Mouse (Mus musculus): ENCODE data around the gene 5730596B20Rik. TPM values are rescaled to one million over a fixed set of nuclear protein-coding genes. Genes with fewer than 3 reads are reported as not detected.

5730596B20Rik gene
- polyA plus RNA-seq, 1 experiment from 2014 or later = 3.4 TPM

DNA sequence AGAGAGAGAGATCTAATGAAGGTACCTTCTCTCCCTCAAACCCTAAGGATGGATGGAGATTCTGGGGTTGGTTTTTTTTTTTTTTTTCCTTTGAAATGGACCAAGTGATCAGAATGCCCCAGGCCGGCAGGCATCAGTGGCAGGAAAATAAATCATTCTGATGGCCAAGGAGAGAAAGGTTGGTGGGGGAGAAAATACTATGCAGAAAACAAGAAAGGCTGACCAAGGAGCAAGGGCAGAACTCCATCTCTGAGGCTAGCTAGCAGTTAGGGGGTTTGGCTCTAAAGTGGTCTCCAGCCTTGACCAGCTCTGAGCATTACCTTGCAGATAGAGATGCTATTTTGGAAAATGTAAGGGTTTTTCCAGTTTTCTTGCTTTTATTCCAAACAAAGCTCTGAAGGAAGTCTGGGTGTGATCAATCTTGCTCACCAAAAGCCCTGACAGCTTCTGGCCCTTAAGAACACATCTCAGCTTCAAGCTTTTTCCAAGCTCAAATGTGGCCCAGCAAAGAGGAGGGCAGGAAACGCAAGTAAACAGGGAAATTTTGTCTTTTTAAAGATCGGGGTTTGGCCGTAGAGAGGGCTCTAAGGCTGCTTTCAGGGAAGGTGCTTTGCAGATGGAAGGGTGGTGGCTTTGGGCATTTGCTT, 10.7 kb upstream of the 5730596B20Rik start:
- peaks cover 3% of the 10 kb centered on the region for H3K4me1 ChIP-seq (ENCODE audit: control insufficient read depth, insufficient read depth, low read depth, low read length)
- H3K4me2 ChIP-seq (ENCODE audit: low read length) = peak overlapping the region; percentile 80
- 4% methylated on average over 4 of the region's 4 CpGs for WGBS

DNA sequence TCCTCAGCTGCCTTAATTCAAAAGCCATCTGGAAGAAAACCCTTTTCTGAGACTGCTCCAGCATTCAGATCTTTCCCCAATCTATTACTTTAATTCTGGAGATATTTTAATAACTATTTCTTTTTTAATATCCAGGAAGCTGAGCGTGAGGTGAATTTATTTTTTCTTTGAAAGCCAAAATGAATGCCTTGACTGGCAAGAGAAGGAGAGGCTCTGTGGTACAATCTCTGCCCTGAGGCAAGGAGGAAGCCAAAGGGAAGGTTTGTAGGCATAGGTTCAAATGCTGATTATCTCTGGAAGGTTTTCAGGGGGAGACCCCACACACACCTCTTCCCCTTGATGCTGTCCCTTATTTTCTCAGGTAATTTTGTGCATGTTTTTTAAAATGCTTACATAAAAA, 10.1 kb upstream of the 5730596B20Rik start:
- WGBS = 17% methylated on average over 1 of the region's 1 CpGs
- Histone ChIP-seq H3K36me3 (ENCODE audit: control insufficient read depth, insufficient read depth, low read length) (no peaks in the 10 kb centered on the region), H3K27me3 (replicated peaks; ENCODE audit: control insufficient read depth, insufficient read depth, low read length) (peaks cover 10% of the 10 kb centered on the region), H3K27ac (ENCODE audit: low read depth, low read length) (peak overlapping the region; percentile 97), H3K4me3 (ENCODE audit: low read length) (peak overlapping the region; percentile 57), H3K4me2 (ENCODE audit: low read length) (peak overlapping the region; percentile 80), H3K4me1 (ENCODE audit: control insufficient read depth, insufficient read depth, low read depth, low read length) (peaks cover 7% of the 10 kb centered on the region), H3K9ac (ENCODE audit: low read depth, low read length) (peak overlapping the region; percentile 83), H3K9me3 (ENCODE audit: control insufficient read depth, low read length) (no peaks in the 10 kb centered on the region)
- no peak for ATAC-seq

More for the DNA sequence above, 10.7 kb upstream of the 5730596B20Rik start:
- H3K4me3 ChIP-seq (ENCODE audit: low read length) = peak overlapping the region; percentile 57
- H3K9me3 ChIP-seq (ENCODE audit: control insufficient read depth, low read length) = no peaks in the 10 kb centered on the region
- H3K9ac ChIP-seq (ENCODE audit: low read depth, low read length) = peak overlapping the region; percentile 83
- ATAC-seq = no peak
- H3K27ac ChIP-seq (ENCODE audit: low read depth, low read length) = peak overlapping the region; percentile 97
- no peaks in the 10 kb centered on the region for H3K36me3 ChIP-seq (ENCODE audit: control insufficient read depth, insufficient read depth, low read length)
- peaks cover 6% of the 10 kb centered on the region; the same call in 1 of the 2 replicates for H3K27me3 ChIP-seq (replicated peaks; ENCODE audit: control insufficient read depth, insufficient read depth, low read length)

DNA sequence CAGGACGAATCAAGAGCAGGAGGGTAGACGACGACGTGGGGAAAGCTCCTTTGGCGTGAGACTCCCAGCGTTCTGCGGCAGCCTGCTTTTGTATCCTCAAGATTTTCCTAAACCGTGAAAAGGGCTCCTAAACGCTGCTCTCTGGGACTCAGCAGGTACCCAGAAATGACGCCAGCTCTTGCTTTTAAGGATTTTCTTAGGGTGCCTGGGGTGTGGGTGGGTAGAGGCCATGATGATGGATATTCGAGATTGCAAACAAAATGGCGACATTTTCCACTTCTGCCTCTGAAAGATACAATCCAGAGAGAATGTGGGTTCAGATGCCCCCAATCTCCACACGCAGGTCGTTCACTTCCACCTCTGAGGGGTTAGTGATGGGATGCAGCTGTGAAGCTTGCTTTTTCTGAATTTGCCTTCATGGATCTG, 9.5 kb upstream of the 5730596B20Rik start:
- Histone ChIP-seq H3K36me3 (ENCODE audit: control insufficient read depth, insufficient read depth, low read length) (no peaks in the 10 kb centered on the region), H3K27ac (ENCODE audit: low read depth, low read length) (peak overlapping the region; percentile 97), H3K9me3 (ENCODE audit: control insufficient read depth, low read length) (no peaks in the 10 kb centered on the region), H3K27me3 (replicated peaks; ENCODE audit: control insufficient read depth, insufficient read depth, low read length) (peaks cover 10% of the 10 kb centered on the region), H3K4me1 (ENCODE audit: control insufficient read depth, insufficient read depth, low read depth, low read length) (peaks cover 8% of the 10 kb centered on the region), H3K9ac (ENCODE audit: low read depth, low read length) (peak overlapping the region; percentile 53), H3K4me2 (ENCODE audit: low read length) (peak overlapping the region; percentile 80), H3K4me3 (ENCODE audit: low read length) (peak overlapping the region; percentile 57)
- ATAC-seq = no peak
- 5% methylated on average over 14 of the region's 14 CpGs for WGBS

DNA sequence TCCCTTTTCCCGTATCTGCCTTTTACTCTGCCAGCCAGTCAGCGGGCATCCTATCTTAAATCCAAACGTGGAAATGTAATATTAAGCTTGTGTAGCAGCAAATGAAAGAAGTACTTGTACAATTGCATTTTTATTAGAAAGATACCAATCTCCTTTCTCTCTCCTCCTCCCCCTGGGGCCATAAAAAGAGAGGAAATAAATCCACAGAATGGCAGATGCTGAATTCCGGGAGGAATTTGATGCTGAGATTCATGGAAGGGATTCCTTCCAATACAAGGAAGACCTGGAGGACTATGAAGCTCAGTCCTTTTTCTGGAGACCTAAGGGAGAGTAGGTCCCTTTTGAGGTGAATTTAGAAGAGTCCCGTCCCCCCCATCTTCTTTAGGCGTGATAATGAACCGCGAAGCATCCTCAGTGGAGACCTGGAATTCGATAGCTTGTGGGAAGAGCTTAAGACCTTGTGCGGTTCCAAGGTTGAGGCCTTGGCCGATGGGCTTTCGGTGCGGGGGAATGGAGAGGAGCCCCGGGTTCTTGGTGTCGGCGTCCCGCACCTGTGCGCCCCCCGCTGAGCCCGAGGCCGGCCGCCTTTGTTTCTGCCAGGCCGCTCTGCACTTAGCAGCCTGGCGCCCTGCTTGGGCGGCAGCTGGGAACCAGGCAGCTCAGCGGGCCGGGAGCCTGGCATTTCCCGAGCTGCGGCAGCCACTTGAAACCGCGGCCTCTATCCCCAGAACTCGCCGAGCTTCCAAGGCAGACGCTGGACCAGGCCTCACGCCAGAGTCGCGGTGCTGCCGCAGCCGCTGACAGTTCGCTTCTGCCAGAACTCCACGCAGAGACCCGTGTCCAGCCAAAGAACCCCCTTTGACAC, 8.9 kb upstream of the 5730596B20Rik start:
- H3K4me3 ChIP-seq (ENCODE audit: low read length) = peak overlapping the region; percentile 57
- no peaks in the 10 kb centered on the region for H3K36me3 ChIP-seq (ENCODE audit: control insufficient read depth, insufficient read depth, low read length)
- peak overlapping the region; percentile 97 for H3K27ac ChIP-seq (ENCODE audit: low read depth, low read length)
- peak overlapping the region; percentile 75 for H3K9ac ChIP-seq (ENCODE audit: low read depth, low read length)
- H3K4me2 ChIP-seq (ENCODE audit: low read length) = peak overlapping the region; percentile 80
- peaks cover 8% of the 10 kb centered on the region for H3K4me1 ChIP-seq (ENCODE audit: control insufficient read depth, insufficient read depth, low read depth, low read length)
- 1% methylated on average over 42 of the region's 42 CpGs for WGBS
- H3K9me3 ChIP-seq (ENCODE audit: control insufficient read depth, low read length) = no peaks in the 10 kb centered on the region
- H3K27me3 ChIP-seq (replicated peaks; ENCODE audit: control insufficient read depth, insufficient read depth, low read length) = peaks cover 13% of the 10 kb centered on the region
- no peak for ATAC-seq

DNA sequence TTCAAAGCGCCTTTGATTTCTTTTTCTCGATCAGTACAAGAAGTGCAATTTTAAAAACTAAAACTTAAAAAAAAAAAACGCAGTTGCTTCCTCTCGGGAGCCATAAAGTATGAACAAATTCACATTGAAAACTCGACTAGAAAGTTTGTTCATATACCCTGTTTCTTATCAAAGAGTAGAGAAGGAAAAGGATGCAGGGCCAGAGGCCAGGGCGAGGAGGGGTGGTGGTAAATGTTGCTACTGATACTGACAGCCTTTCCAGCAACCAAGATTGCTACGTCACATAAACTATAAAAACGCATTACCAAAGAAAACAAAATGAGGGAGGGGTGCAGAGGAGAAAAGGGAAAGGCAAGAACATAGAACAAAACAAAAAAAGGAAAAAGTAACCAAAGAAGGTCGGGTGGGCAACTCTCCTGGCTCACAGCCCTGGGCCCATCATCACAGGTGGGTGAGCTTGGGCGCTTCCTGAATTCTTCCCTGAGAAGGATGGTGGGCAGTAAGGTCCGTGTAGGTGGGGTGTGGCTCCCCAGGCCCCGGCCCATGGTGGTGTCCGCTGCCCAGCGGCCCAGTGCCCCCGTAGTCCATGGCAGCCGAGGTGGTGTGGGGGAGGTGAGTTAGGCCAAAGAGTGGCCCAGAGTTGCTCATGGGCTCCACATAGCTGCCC, 7.7 kb upstream of the 5730596B20Rik start:
- Histone ChIP-seq H3K4me1 (ENCODE audit: control insufficient read depth, insufficient read depth, low read depth, low read length) (peaks cover 8% of the 10 kb centered on the region), H3K27me3 (replicated peaks; ENCODE audit: control insufficient read depth, insufficient read depth, low read length) (peaks cover 16% of the 10 kb centered on the region), H3K36me3 (ENCODE audit: control insufficient read depth, insufficient read depth, low read length) (no peaks in the 10 kb centered on the region), H3K9ac (ENCODE audit: low read depth, low read length) (peak overlapping the region; percentile 64), H3K4me3 (ENCODE audit: low read length) (peak overlapping the region; percentile 10), H3K27ac (ENCODE audit: low read depth, low read length) (peak overlapping the region; percentile 91), H3K4me2 (ENCODE audit: low read length) (peak overlapping the region; percentile 39), H3K9me3 (ENCODE audit: control insufficient read depth, low read length) (no peaks in the 10 kb centered on the region)
- no peak for ATAC-seq
- 6% methylated on average over 16 of the region's 16 CpGs for WGBS

DNA sequence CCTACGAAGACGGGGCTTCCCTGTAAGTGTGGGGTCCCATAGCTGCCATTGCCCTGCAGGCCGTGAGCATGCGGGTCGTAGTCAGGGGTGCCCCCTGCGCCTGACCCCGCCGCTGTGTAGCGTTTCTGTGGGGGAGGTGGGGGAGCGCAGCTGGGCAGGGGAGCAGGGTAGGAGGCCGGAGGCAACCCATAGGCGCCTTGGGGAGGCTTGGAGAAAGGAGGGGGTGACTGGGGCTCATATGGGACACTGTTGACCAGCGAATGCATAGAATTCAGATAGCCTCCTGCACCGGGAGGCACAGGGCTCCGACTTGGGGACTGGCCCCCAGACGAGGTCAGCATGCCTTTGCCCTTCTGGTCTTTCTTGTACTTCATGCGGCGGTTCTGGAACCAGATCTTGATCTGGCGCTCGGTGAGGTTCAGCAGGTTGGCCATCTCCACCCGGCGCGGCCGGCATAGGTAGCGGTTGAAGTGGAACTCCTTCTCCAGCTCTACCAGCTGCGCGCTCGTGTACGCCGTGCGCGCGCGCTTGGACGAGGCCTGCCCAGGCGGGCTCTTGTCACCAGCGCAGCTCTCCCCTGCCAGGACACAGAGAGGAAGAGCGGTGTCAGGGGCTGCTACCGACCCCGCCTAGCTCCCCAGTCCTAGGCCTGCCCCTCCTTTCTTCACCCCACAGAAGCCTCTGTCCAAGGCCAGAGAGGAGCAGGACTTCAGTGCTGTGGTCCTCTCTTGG, 7.0 kb upstream of the 5730596B20Rik start:
- H3K36me3 ChIP-seq (ENCODE audit: control insufficient read depth, insufficient read depth, low read length) = no peaks in the 10 kb centered on the region
- no peaks in the 10 kb centered on the region for H3K9me3 ChIP-seq (ENCODE audit: control insufficient read depth, low read length)
- H3K27ac ChIP-seq (ENCODE audit: low read depth, low read length) = peak overlapping the region; percentile 91
- no peak for ATAC-seq
- peaks cover 8% of the 10 kb centered on the region for H3K4me1 ChIP-seq (ENCODE audit: control insufficient read depth, insufficient read depth, low read depth, low read length)
- 2% methylated on average over 37 of the region's 40 CpGs for WGBS
- H3K4me2 ChIP-seq (ENCODE audit: low read length) = peak overlapping the region; percentile 39
- H3K27me3 ChIP-seq (replicated peaks; ENCODE audit: control insufficient read depth, insufficient read depth, low read length) = peaks cover 20% of the 10 kb centered on the region
- H3K4me3 ChIP-seq (ENCODE audit: low read length) = peak overlapping the region; percentile 10
- peak overlapping the region; percentile 64 for H3K9ac ChIP-seq (ENCODE audit: low read depth, low read length)

DNA sequence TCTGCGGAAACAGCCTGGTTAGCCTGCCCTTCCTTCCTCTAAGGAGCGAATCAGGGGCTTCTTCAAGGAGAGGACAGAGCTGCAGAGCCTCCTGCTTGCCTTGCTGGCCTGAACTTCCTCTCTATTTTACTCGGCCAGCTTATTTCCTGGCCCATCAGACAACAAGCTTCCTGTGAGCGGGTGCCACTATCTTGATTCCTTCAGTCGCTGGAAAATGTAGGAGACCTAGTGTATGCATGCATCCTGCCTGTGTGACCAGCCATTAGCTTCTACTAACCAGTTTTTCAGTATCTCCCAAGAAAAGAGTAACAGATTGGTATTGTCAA, 6.4 kb upstream of the 5730596B20Rik start:
- H3K27me3 ChIP-seq (replicated peaks; ENCODE audit: control insufficient read depth, insufficient read depth, low read length) = peaks cover 20% of the 10 kb centered on the region

DNA sequence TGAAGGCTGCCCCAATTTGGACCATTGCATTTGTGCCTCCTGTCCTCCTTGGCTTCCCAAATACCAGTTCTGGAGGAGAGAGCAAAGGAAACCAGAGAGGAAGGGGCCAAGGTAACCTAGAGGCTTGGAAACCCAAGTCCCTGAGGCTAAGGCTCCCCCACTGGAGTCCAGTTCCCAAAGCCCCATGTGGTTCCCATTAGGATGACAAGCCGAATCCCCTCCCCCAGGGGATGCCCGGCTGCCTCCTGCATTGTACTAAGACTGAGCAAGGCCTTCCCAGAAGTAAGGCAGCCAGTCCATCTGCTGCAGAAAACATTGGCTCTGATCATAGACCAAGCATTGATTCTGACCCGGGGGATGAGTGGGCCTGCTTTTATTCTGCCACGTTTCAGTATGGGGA, 6.0 kb upstream of the 5730596B20Rik start:
- H3K27me3 ChIP-seq (replicated peaks; ENCODE audit: control insufficient read depth, insufficient read depth, low read length) = peaks cover 20% of the 10 kb centered on the region
- ATAC-seq = no peak
- H3K4me3 ChIP-seq (ENCODE audit: low read length) = 0 out of 2 replicates have a peak overlapping the region, but pooled peaks have one; percentile 0
- no peaks in the 10 kb centered on the region for H3K9me3 ChIP-seq (ENCODE audit: control insufficient read depth, low read length)
- 4% methylated on average over 4 of the region's 4 CpGs for WGBS
- H3K4me2 ChIP-seq (ENCODE audit: low read length) = peak overlapping the region; percentile 69
- no peaks in the 10 kb centered on the region for H3K36me3 ChIP-seq (ENCODE audit: control insufficient read depth, insufficient read depth, low read length)
- H3K9ac ChIP-seq (ENCODE audit: low read depth, low read length) = peak overlapping the region; percentile 60
- peaks cover 8% of the 10 kb centered on the region for H3K4me1 ChIP-seq (ENCODE audit: control insufficient read depth, insufficient read depth, low read depth, low read length)
- H3K27ac ChIP-seq (ENCODE audit: low read depth, low read length) = peak overlapping the region; percentile 91

More for the DNA sequence above, 6.4 kb upstream of the 5730596B20Rik start:
- 7% methylated on average over 5 of the region's 5 CpGs for WGBS
- Histone ChIP-seq H3K27ac (ENCODE audit: low read depth, low read length) (peak overlapping the region; percentile 91), H3K4me2 (ENCODE audit: low read length) (peak overlapping the region; percentile 39), H3K36me3 (ENCODE audit: control insufficient read depth, insufficient read depth, low read length) (no peaks in the 10 kb centered on the region), H3K9ac (ENCODE audit: low read depth, low read length) (peak overlapping the region; percentile 64), H3K4me1 (ENCODE audit: control insufficient read depth, insufficient read depth, low read depth, low read length) (peaks cover 8% of the 10 kb centered on the region), H3K9me3 (ENCODE audit: control insufficient read depth, low read length) (no peaks in the 10 kb centered on the region), H3K4me3 (ENCODE audit: low read length) (peak overlapping the region; percentile 10)
- ATAC-seq = no peak

Data from hindbrain, embryonic 16.5 days (tissue).